Mouse (Mus musculus): ENCODE measurements around the gene Rbsn. TPM values are rescaled to one million over a fixed set of nuclear protein-coding genes. Genes with fewer than 3 reads are reported as not detected.

Rbsn gene
- polyA plus RNA-seq, 1 experiment from 2014 or later: 12.7 TPM

Other genes with a start within 250 kb of the Rbsn start
- gene Fgd5, start 236.0 kb downstream of the Rbsn start, polyA plus RNA-seq (2014; fragmentation: Nextera tagmentation; extraction: Ambion mirVana): 8.0 and 8.3 TPM in 2 replicates
- gene Nr2c2, start 123.5 kb downstream of the Rbsn start, polyA plus RNA-seq (2014; fragmentation: Nextera tagmentation; extraction: Ambion mirVana): 14.8 and 17.8 TPM in 2 replicates
- gene Mrps25, start 30.9 kb downstream of the Rbsn start, polyA plus RNA-seq (2014; fragmentation: Nextera tagmentation; extraction: Ambion mirVana): 111 and 114 TPM in 2 replicates
- gene Trh, start 29.7 kb upstream of the Rbsn start, polyA plus RNA-seq (2014; fragmentation: Nextera tagmentation; extraction: Ambion mirVana): not detected in 2 replicates